Mouse (Mus musculus) forebrain, embryonic 16.5 days (tissue): ENCODE data around the gene Ltbp2. TPM values are rescaled to one million over a fixed set of nuclear protein-coding genes. Genes with fewer than 3 reads are reported as not detected.

Experiments
- ATAC-seq: fragments of 200-750 bp; cut with Nextera tagmentation; 2 replicates; pipeline ENCODE4 v1.8.0; 2017; ENCODE audit warnings: mild to moderate bottlenecking, moderate library complexity
- H3K27ac ChIP-seq: fragments of 300-500 bp; sonication (generic); 2 replicates; pipeline ENCODE4 v1.5.1; 2014; ENCODE audit warnings: low read length, control low read depth
- H3K27me3 ChIP-seq: fragments of 300-500 bp; sonication (generic); replicated peaks from 2 replicates; pipeline ENCODE4 v1.6.1; 2014; ENCODE audit warnings: low read length; ENCODE audit not compliant: control insufficient read depth, insufficient read depth
- H3K36me3 ChIP-seq: fragments of 300-500 bp; sonication (generic); 2 replicates; pipeline ENCODE4 v1.6.1; 2014; ENCODE audit not compliant: control insufficient read depth, insufficient read depth
- H3K4me1 ChIP-seq: fragments of 300-500 bp; sonication (generic); replicated peaks from 2 replicates; pipeline ENCODE4 v1.6.1; 2014; ENCODE audit warnings: low read length; ENCODE audit not compliant: control insufficient read depth, insufficient read depth
- H3K4me2 ChIP-seq: fragments of 300-500 bp; sonication (generic); 2 replicates; pipeline ENCODE4 v1.6.1; 2014; ENCODE audit warnings: mild to moderate bottlenecking, low read length, control low read depth
- H3K4me3 ChIP-seq: fragments of 300-500 bp; sonication (generic); replicated peaks from 2 replicates; pipeline ENCODE4 v1.5.1; 2014; ENCODE audit warnings: mild to moderate bottlenecking, low read length, control low read depth
- H3K9ac ChIP-seq: fragments of 300-500 bp; sonication (generic); replicated peaks from 2 replicates; pipeline ENCODE4 v1.6.1; 2014; ENCODE audit warnings: low read depth, low read length, control low read depth
- H3K9me3 ChIP-seq: fragments of 300-500 bp; sonication (generic); 2 replicates; pipeline ENCODE4 v1.6.1; 2016; ENCODE audit warnings: low read length; ENCODE audit not compliant: control insufficient read depth
- WGBS: fragments of 180-500 bp; shearing (Covaris S2); extraction: QIAGEN DNeasy Blood & Tissue Kit; methylation state at CpG from one replicate; pipeline ENCODE4 v1.1.7; 2014; 5-methylcytosine and 5-hydroxymethylcytosine counted together
- polyA plus RNA-seq: library from polyadenylated mRNA; unstranded; fragments of >200 nt; fragmentation: Nextera tagmentation; extraction: Ambion mirVana; gene quantifications from 2 replicates; pipeline ENCODE4 v1.2.1, GENCODE M21; 2015

Ltbp2 gene
- polyA plus RNA-seq, 1 experiment from 2014 or later: 0.30 TPM

DNA sequence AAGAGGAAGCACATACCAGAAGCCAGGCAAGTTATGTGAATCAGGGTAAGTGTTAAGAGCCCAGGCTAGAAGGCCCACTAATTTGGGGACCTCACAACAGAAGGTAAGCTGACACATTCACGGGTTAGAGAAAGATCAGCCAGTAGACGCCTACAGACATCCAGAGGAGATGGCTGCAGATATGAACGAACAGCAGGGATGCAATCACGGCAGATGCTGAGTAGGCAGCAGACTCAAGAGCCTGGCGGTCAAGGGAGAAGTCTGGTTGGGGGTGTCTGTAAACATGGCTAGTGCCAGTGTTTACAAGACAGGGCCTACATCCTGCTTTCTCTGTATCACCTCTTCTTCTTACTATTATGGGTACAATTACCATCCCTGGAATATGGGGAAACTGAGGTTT is 13.1 kb downstream of the Ltbp2 start:
- Histone ChIP-seq H3K27ac (no peak overlapping the region), H3K9ac (no peak overlapping the region), H3K4me3 (no peak overlapping the region), H3K4me1 (no peaks in the 10 kb centered on the region), H3K27me3 (no peaks in the 10 kb centered on the region), H3K4me2 (no peak overlapping the region), H3K36me3 (no peaks in the 10 kb centered on the region), H3K9me3 (no peaks in the 10 kb centered on the region)
- no peak for ATAC-seq
- 84% methylated on average over 5 of the region's 5 CpGs for WGBS

DNA sequence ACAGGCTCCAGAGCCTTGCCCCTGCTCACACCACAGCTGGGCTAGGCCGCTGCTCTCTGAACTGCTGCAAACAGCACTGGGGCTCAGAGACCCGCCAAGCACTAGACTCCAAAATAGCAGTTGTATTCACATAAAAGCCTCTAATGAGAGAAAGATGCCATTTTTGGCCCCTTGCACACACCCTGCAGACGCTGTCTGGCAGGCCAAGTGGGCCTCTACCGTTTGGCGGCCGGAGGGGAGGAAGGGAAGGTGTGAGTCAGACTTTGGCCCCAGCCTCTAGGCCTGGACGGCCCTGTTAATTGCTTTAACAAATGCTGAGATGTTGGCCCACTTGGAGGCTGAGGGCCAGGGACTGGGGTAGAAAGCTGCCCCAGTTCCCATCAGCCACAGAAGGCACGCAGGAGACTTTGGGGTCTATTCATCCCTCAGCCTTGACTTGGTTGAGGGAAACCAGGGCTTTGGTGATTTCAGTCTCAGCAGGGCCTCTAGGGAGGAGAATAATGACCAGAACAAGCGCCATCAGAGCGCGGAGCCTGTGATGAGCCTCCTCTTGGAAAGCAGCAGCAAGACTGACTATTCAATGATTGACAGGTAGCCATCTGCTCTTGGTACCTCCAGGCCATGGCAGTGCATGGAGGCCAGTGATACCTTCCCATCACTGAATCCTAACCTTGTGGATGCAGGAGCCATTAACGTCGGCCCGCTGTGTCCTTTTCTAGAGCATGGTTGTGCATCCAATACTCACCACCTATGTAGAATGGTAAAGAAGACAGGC is 14.0 kb downstream of the Ltbp2 start:
- Histone ChIP-seq H3K36me3 (no peaks in the 10 kb centered on the region), H3K4me2 (no peak overlapping the region), H3K9me3 (no peaks in the 10 kb centered on the region), H3K27me3 (no peaks in the 10 kb centered on the region), H3K4me3 (no peak overlapping the region), H3K9ac (no peak overlapping the region), H3K4me1 (no peaks in the 10 kb centered on the region), H3K27ac (no peak overlapping the region)
- ATAC-seq: peak; percentile 57; the same call in 1 of the 2 replicates
- 76% methylated on average over 14 of the region's 14 CpGs for WGBS

DNA sequence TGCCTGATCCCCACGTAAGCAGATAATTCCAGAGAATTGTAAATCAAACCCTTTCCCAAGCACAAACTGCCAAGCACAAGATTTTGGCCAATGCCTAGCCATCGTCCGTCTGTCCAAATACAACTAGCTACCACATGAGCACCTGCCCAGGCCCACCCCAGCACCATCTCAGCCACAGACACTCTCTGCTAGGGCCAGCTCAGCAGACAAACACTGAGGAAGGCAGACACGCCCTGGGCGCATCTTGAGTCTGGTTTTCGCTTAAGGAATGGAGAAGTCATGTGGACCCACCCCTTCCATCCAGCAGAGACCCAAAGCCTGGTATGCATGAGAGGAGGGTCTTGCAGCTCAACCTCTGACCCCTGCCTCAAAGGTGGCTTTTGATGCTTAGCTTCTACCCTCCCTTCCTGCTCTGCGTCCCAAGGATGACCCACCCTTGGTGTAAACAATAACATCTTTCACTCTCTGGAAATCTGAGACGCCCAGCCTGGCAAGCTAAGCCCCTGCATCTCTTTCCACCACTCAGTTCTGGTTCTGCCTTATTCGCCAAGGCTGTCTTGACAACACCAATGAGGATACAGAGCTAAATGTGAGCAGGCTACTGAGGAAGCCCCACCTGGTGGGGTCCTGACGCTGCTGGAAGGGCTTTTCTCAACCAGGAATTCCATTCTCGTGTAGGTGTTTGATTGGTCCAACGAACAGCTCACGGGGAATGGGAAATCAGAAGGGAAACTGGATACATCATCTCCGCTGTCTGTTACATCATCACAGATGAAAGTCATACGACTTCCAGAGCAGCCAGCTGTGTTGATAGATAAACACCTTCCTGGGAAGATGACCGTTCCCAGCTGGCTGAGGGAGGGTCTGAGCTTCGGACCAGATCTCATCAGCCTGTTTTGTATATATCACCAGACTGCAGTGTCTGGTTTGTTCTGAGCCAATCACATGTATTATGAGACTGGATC is 17.9 kb downstream of the Ltbp2 start:
- Histone ChIP-seq H3K36me3 (no peaks in the 10 kb centered on the region), H3K9me3 (no peaks in the 10 kb centered on the region), H3K4me1 (no peaks in the 10 kb centered on the region), H3K4me3 (no peak overlapping the region), H3K27ac (no peak overlapping the region), H3K27me3 (no peaks in the 10 kb centered on the region), H3K4me2 (no peak overlapping the region), H3K9ac (no peak overlapping the region)
- no peak for ATAC-seq
- 77% methylated on average over 17 of the region's 17 CpGs for WGBS

DNA sequence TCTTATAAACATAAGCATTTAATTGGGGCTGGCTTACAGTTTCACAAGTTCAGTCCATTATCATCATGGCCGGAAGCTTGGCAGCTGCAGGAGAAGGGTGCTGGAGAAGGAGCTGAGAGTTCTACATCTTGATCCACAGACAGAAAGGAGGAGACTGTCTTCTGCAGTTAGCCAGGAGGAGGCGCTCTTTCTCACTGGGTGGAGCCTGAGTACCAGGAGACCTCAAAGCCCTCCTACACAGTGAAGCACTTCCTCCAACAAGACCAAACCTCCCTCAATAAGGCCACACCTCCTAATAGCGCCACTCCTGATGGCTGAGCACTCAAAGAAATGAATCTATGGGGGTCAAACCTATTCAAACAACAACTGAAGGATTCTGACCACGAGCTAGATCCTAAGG is 18.6 kb downstream of the Ltbp2 start:
- H3K36me3 ChIP-seq: no peaks in the 10 kb centered on the region
- no peaks in the 10 kb centered on the region for H3K27me3 ChIP-seq
- ATAC-seq: no peak
- H3K4me1 ChIP-seq: no peaks in the 10 kb centered on the region
- no peak overlapping the region for H3K4me3 ChIP-seq
- H3K4me2 ChIP-seq: no peak overlapping the region
- no peak overlapping the region for H3K27ac ChIP-seq
- no peaks in the 10 kb centered on the region for H3K9me3 ChIP-seq
- no peak overlapping the region for H3K9ac ChIP-seq
- 70% methylated on average over 4 of the region's 4 CpGs for WGBS

DNA sequence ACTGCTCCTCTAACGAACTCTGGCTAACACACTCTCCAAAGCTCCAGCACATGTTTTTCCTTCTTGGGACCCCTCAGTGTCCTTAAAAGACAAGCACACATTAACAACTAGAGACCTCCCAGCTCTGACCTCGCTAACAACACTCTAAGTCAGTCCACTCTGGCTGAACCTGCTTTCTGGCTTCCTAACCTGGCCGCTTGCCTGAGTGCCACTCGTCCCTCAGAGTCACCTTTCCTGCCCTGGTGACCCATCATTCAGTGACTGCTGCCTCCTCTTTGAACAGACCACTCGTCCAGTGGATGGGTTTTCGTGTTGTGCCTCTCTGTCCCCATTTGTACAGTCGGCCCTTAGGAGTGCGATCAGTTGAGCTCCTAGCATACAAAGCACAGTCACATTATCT is 19.8 kb downstream of the Ltbp2 start:
- Histone ChIP-seq H3K9ac (no peak overlapping the region), H3K36me3 (no peaks in the 10 kb centered on the region), H3K27me3 (no peaks in the 10 kb centered on the region), H3K9me3 (no peaks in the 10 kb centered on the region), H3K27ac (no peak overlapping the region), H3K4me1 (no peaks in the 10 kb centered on the region), H3K4me3 (no peak overlapping the region), H3K4me2 (no peak overlapping the region)
- ATAC-seq: no peak
- 86% methylated on average over 8 of the region's 8 CpGs for WGBS

DNA sequence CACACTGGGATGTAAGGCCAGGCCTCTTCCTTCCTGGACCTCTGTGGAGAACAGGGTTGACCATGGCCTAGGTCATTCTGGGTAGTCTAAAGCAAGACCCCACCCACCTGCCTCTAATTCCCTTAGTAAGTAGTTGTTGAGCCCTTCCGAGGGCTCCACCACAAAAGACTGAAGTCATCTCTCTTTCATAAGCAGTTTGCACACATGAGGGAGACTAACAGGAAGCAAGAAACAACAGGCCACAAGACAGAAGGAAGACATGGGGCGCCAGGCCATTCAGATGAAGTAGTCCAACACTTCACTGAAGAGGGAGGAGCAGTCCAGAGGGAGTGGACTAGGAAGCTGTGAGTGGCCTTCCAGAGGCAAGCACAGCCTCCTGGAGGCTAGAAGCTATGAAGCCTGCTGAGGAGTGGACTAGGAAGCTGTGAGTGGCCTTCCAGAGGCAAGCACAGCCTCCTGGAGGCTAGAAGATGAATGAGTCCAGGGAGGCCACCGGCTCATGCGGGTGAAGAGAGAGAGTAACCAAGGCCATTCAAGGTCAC is 21.2 kb downstream of the Ltbp2 start:
- H3K4me3 ChIP-seq: no peak overlapping the region
- no peak overlapping the region for H3K9ac ChIP-seq
- no peak for ATAC-seq
- no peaks in the 10 kb centered on the region for H3K27me3 ChIP-seq
- no peaks in the 10 kb centered on the region for H3K36me3 ChIP-seq
- no peaks in the 10 kb centered on the region for H3K4me1 ChIP-seq
- no peak overlapping the region for H3K4me2 ChIP-seq
- H3K27ac ChIP-seq: no peak overlapping the region
- 91% methylated on average over 4 of the region's 4 CpGs for WGBS
- H3K9me3 ChIP-seq: no peaks in the 10 kb centered on the region

DNA sequence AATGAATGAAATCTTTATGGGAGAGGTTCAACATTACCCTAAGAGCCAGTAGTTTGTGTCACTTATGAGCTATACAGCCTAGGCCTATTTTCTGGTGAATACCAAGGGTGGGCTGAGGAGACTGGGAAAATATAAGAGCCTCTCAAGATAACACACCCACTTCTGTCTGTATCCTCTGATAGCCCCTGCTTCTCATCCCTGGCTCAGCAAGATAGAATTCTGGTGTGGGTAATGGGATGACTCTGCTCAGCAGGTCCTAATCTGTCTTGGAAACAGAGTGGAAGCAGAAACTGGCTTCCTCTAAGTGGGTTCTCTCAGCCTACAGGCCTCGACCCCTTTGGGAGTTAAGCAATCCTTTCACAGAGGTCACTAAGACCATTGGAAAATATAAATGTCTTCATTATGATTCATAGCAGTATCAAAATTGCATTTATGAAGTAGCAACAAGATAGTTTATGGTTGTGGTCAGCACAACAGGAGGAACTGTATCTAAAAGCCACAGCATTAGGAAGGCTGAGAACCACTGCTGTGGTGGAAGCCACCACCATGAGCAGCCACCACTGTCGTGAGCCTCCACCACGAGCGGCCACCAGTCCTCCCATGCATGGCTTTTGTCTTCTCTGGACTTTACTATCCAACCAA is 21.8 kb downstream of the Ltbp2 start:
- Histone ChIP-seq H3K9me3 (no peaks in the 10 kb centered on the region), H3K4me2 (no peak overlapping the region), H3K4me3 (no peak overlapping the region), H3K4me1 (no peaks in the 10 kb centered on the region), H3K36me3 (no peaks in the 10 kb centered on the region), H3K27me3 (no peaks in the 10 kb centered on the region), H3K27ac (no peak overlapping the region), H3K9ac (no peak overlapping the region)
- no peak for ATAC-seq
- WGBS: 88% methylated on average over 4 of the region's 4 CpGs

DNA sequence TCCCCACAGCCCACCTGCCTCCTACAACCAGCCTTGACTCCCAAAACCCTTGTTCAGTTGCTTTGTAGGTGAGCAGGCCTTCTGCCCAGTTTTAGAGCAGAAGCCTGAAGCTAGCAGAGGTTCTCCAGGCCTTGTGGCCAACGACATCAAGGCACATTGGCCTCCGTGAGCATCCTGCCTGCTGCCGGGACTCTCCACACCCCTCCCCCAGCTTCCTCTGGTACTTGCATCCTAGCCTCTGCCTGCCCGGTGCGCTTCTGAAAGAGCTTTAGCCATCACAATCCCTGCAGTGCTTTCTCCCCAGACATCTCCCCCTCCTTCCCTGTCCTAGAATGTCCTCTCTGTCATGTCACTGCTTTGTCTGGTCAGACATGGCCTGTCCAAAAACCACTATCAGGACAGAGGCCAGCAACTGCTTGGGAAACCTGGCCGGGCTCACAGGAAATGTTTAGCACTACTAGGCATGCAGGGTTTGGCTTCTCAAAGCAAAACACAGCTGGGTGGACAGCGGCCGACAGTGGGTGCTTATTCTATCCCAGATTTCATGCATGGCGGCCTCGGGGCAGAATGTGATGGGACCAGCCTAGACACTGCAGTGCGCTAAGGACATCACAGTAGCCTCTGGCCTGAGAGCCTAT is 24.8 kb downstream of the Ltbp2 start:
- H3K4me3 ChIP-seq: no peak overlapping the region
- no peaks in the 10 kb centered on the region for H3K4me1 ChIP-seq
- no peaks in the 10 kb centered on the region for H3K36me3 ChIP-seq
- no peaks in the 10 kb centered on the region for H3K27me3 ChIP-seq
- no peak overlapping the region for H3K4me2 ChIP-seq
- WGBS: 72% methylated on average over 11 of the region's 11 CpGs
- no peak for ATAC-seq
- no peak overlapping the region for H3K9ac ChIP-seq
- H3K27ac ChIP-seq: no peak overlapping the region
- H3K9me3 ChIP-seq: no peaks in the 10 kb centered on the region
